Mouse (Mus musculus) layer of hippocampus, adult 2 months (tissue): Measurements from ENCODE around the gene Depdc1b. TPM values are rescaled to one million over a fixed set of nuclear protein-coding genes. Genes with fewer than 3 reads are reported as not detected.
A peak's percentile ranks its signal among the peaks of the same experiment; 100 is the strongest.

Source experiments
- DNase-seq, 2 experiments: peaks; one replicate each; pipeline ENCODE4 v3.0.0; 2022; ENCODE audit warnings: low spot score in 2 of 2
- H3K27ac ChIP-seq: fragments of 200-600 bp; 2 replicates; pipeline ENCODE4 v1.8.1; 2022
- H3K4me3 ChIP-seq: fragments of 200-600 bp; 2 replicates; pipeline ENCODE4 v1.8.1; 2022; ENCODE audit warnings: mild to moderate bottlenecking
- CTCF ChIP-seq: fragments of 200-600 bp; conservative IDR thresholded peaks from 2 replicates; pipeline ENCODE4 v1.8.1; 2022; ENCODE audit warnings: antibody characterized with exemption, mild to moderate bottlenecking, moderate library complexity
- total RNA-seq, 2 experiments: library from RNA; stranded (reverse); gene quantifications; 2 replicates each; pipeline ENCODE4 v1.2.3; 2021

Gene Depdc1b
- total RNA-seq, 2 experiments from 2014 or later = 0.33 to 0.34 TPM

GRCm38 (mm10) chr13:108341585-108341984, 25.5 kb downstream of the Depdc1b start:
- peak; percentile 69 for TF ChIP-seq CTCF
- no peak for DNase-seq
- Histone ChIP-seq H3K27ac (no peak overlapping the region), H3K4me3 (no peak overlapping the region)

- Histone ChIP-seq H3K4me3 (no peak overlapping the region), H3K27ac (no peak overlapping the region)
- no peak for TF ChIP-seq CTCF
- no peak for DNase-seq
Observed at GRCm38 (mm10) chr13:108345756-108346155, 29.6 kb downstream of the Depdc1b start.

- TF ChIP-seq CTCF = peak; percentile 82
- Histone ChIP-seq H3K27ac (no peak overlapping the region), H3K4me3 (no peak overlapping the region)
- DNase-seq = peak; percentile 37 to 69
Observed at GRCm38 (mm10) chr13:108347016-108347415, 30.9 kb downstream of the Depdc1b start.

DNA sequence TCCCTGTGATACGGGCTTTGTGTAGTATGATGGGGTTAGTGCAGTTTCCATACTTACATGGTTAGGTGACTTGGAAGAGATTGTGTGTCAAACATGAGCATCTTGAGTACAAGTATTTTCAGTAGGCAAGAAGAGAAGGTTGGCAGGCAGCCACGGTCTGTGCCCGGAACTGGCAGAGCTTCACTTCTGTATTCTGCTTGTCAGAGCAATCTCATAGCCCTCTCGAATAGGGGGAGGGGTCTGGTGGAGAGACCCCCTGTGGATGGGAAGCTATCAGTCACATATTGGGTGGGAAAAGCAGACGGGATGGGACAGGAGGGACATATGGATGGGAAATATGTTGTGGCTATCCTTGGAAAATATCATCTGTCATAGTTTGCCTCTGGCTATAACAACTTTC, 33.5 kb downstream of the Depdc1b start:
- Histone ChIP-seq H3K27ac (no peak overlapping the region), H3K4me3 (no peak overlapping the region)
- TF ChIP-seq CTCF = no peak
- peak in 1 of 2 experiments; percentile 17 for DNase-seq

- no peak overlapping the region for H3K27ac ChIP-seq
- no peak overlapping the region for H3K4me3 ChIP-seq
- TF ChIP-seq CTCF = peak; percentile 58
- DNase-seq = no peak
Observed at GRCm38 (mm10) chr13:108353781-108354180, 37.6 kb downstream of the Depdc1b start.

- H3K27ac ChIP-seq = no peak overlapping the region
- TF ChIP-seq CTCF = no peak
- no peak for DNase-seq
- no peak overlapping the region for H3K4me3 ChIP-seq
Observed at GRCm38 (mm10) chr13:108354804-108355552, 38.8 kb downstream of the Depdc1b start.

GRCm38 (mm10) chr13:108357362-108357761, 41.2 kb downstream of the Depdc1b start:
- TF ChIP-seq CTCF = no peak
- Histone ChIP-seq H3K4me3 (no peak overlapping the region), H3K27ac (no peak overlapping the region)
- no peak for DNase-seq

DNA sequence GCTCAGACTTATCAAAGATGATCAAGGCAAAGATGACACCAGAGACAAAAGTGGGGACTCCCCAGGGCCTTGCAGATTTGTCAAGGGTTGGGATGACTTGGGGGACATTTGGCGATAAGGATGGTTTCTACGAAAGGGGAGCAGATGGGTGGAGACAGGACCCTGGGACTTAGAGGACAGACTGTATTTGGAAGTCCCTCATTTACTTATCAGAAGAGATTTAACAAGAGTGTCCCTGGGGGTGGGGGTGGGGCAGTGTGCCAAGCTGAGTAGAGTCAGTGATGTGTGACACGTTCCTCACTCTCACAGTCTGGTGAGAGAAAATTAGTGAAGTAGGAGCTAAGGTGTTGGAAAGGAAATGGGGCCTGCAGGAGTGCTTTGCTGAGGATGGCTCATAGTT, 42.1 kb downstream of the Depdc1b start:
- no peak for TF ChIP-seq CTCF
- DNase-seq = no peak
- Histone ChIP-seq H3K4me3 (no peak overlapping the region), H3K27ac (no peak overlapping the region)

DNA sequence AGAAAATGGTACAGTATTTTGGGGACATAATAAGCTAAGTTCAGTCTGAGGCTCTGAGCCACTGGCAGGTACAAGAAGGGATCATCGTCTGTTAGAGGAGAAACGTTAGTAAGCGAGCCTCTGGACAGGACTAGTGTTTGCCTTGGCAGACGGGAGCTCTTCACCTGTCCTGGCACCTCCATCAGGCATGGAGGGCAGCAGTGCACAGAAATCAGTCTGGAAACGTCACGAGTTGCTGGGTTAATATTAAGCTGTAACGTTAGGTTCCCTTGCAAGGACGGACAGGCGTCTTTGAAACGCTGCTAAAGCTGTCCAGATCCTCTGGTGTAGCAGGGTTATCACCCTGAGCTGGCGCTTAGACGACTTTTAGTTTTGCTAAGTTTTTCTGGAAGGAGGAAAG, 51.4 kb downstream of the Depdc1b start:
- no peak overlapping the region for H3K27ac ChIP-seq
- DNase-seq = no peak
- no peak overlapping the region for H3K4me3 ChIP-seq
- no peak for TF ChIP-seq CTCF

DNA sequence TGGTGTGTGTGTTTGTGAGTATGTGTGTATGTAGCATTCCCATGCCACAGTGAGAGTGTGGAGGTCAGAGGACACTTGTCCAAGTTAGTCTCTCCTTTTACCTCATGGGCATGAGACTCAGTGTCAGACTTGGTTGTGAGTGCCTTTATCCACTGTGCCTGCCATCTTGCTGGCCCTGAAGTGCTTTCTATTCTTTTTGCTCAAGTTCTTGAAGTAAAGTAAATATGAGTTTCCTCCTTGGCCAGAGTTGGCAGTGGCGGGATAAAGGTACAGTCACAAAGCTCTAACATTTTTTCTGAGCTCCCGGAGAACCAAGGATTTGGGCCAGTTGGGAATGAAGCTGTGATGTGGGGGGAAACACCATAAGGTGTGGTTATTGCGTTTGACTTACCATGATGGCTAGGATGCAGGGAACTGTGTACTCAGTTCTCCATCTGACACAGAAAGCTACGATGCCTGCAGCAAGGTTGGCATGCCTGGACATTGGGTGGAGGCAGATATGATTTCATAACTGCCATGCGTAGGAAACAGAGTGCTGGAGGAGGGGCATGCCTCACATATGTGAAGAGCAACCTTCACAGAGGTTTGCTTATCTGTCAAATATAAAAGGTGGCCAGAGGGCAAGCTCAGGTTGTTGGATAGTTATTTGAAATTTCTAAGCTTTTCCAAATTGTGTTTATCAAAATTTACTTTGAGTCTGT, 54.3 kb downstream of the Depdc1b start:
- no peak for TF ChIP-seq CTCF
- no peak for DNase-seq
- no peak overlapping the region for H3K27ac ChIP-seq
- no peak overlapping the region for H3K4me3 ChIP-seq

DNA sequence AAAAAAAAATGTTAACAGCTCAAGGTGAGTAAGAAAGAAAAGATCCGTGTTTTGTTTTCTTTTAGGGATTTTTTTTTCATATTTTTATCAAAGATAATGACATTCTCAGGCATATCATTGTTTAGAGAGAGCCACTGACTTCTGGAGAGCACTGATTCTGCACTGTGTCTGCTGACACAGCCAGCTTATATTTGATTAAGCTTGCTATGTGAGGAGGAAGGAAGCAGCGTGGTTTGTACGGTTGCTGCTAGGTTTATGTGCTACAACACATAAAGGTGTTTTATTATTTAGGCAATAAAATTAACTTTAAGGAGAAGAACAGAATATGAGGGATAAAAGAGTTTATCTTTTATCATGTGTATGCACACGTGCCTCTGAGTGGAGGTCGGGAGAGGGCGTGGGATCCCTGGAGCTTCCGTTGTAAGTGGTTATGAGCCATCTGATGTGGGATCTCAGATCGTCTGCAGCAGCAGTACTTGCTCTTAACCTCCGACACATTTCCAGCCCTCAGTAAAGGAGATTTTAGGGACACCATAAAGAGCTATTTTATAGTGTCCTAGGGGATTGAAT, 55.3 kb downstream of the Depdc1b start:
- no peak overlapping the region for H3K4me3 ChIP-seq
- H3K27ac ChIP-seq = no peak overlapping the region
- TF ChIP-seq CTCF = no peak
- no peak for DNase-seq

DNA sequence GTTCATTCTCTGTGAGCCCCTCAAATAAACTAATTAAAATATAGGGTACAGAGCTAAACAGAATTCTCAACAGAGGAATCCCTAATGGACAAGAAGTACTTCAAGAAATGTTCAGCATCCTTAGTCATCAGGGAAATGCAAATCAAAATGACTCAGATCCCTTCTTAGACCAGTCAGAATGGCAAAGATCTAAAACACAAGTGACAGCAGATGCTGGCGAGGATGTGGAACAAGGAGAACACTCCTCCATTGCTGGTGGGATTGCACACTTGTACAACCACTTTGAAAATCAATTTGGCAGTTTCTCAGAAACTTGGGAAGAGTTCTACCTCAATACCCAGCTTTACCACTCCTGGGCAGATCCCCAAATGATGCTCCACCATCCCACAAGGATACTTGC, 57.1 kb downstream of the Depdc1b start:
- no peak for TF ChIP-seq CTCF
- H3K27ac ChIP-seq = no peak overlapping the region
- DNase-seq = no peak
- H3K4me3 ChIP-seq = no peak overlapping the region

DNA sequence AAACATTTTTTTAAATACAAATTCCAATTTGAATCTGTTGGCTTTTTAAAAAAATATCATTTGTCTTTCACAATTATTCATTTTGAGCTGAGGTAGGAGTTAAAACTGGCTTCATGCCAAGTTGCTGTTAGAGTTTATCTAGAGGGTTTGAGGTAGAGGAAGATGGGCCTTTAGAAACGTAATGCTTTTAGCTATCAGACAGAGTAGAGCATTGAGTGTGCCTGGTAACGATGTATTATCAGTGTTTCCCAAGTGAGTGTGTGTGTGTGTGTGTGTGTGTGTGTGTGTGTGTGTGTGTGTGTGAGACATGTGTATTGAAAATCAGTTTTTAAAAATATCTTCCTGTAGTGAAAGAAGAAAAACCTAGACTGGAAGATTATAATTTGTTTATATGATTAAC, 60.5 kb downstream of the Depdc1b start:
- no peak overlapping the region for H3K4me3 ChIP-seq
- H3K27ac ChIP-seq = no peak overlapping the region
- no peak for TF ChIP-seq CTCF
- DNase-seq = no peak
